Mouse (Mus musculus): ENCODE results near the gene Gm20924.
"Not testable (repeated sequence)": the region's sequence is repeated elsewhere in the genome, so short reads cannot be mapped to it uniquely, and the experiment has no call there.

Gene Gm20924

DNA sequence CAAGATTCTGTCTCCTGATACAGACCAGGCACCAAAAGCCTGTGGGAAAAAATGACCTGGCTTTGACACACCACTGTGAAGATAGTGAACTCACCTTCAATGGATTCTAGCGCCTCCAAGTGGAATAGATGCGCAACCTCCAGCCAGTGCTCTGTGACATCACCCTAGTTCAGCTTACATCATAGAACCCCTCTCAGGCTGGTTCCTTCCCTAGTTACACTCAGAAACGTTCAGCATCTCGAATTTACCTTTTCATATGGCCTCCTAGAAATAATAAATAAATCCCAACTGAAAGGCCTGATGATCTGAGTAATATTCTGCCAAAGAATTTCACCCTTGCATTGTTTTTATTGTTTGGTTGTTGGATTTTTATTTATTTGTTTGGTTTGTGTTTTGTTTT lies at the start of gene Gm20924:
Gene Gm20924, minus strand, starts transcription at position 101 of the 400 bp plus-strand sequence.
- in situ Hi-C loops (cut with MboI, MseI), result not testable (repeated sequence)

All from T-helper 1 cell (primary cell).